Mouse (Mus musculus) lung, postnatal 0 days (tissue): Measurements from ENCODE around the gene Cog6. TPM values are rescaled to one million over a fixed set of nuclear protein-coding genes. Genes with fewer than 3 reads are reported as not detected.

Experiments
- ATAC-seq: fragments of 200-750 bp; cut with Nextera tagmentation; 2 replicates; pipeline ENCODE4 v1.8.0; 2017; ENCODE audit warnings: moderate library complexity
- DNase-seq: peaks from one replicate; pipeline ENCODE4 v3.0.0-alpha.2; 2016; ENCODE audit warnings: low spot score
- H3K27ac ChIP-seq: fragments of 300-500 bp; sonication (generic); 2 replicates; pipeline ENCODE4 v1.5.1; 2014; ENCODE audit warnings: antibody characterized with exemption, mild to moderate bottlenecking, low read length, mixed read lengths
- H3K27me3 ChIP-seq: fragments of 300-500 bp; sonication (generic); replicated peaks from 2 replicates; pipeline ENCODE4 v1.6.1; 2014; ENCODE audit warnings: low read length, mixed read lengths; ENCODE audit not compliant: insufficient read depth
- H3K36me3 ChIP-seq: fragments of 300-500 bp; sonication (generic); 2 replicates; pipeline ENCODE4 v1.6.1; 2014; ENCODE audit warnings: low read length, mixed read lengths; ENCODE audit not compliant: insufficient read depth
- H3K4me1 ChIP-seq: fragments of 300-500 bp; sonication (generic); 2 replicates; pipeline ENCODE4 v1.6.1; 2014; ENCODE audit warnings: antibody characterized with exemption, low read depth, low read length, mixed read lengths; ENCODE audit not compliant: insufficient read depth
- H3K4me2 ChIP-seq: fragments of 300-500 bp; sonication (generic); replicated peaks from 2 replicates; pipeline ENCODE4 v1.6.1; 2014; ENCODE audit warnings: low read depth, mild to moderate bottlenecking, low read length, moderate library complexity, mixed read lengths
- H3K4me3 ChIP-seq: fragments of 300-500 bp; sonication (generic); 2 replicates; pipeline ENCODE4 v1.5.1; 2014; ENCODE audit warnings: low read depth, low read length
- H3K9ac ChIP-seq: fragments of 300-500 bp; sonication (generic); replicated peaks from 2 replicates; pipeline ENCODE4 v1.6.1; 2014; ENCODE audit warnings: low read depth, mild to moderate bottlenecking
- H3K9me3 ChIP-seq: fragments of 300-500 bp; sonication (generic); 2 replicates; pipeline ENCODE4 v1.6.1; 2016; ENCODE audit warnings: low read length, mixed read lengths
- CTCF ChIP-seq: IDR thresholded peaks from 2 replicates; pipeline ENCODE4 v1.5.1; 2016; ENCODE audit warnings: antibody characterized with exemption, mild to moderate bottlenecking
- EP300 ChIP-seq: IDR thresholded peaks from 2 replicates; pipeline ENCODE4 v1.6.1; 2016; ENCODE audit warnings: antibody characterized with exemption, mild to moderate bottlenecking, control low read depth
- WGBS: fragments of 180-500 bp; shearing (Covaris S2); extraction: QIAGEN DNeasy Blood & Tissue Kit; methylation state at CpG from one replicate; pipeline ENCODE4 v1.1.7; 2014; 5-methylcytosine and 5-hydroxymethylcytosine counted together
- polyA plus RNA-seq: library from polyadenylated mRNA; unstranded; fragments of >200 nt; fragmentation: Nextera tagmentation; extraction: Ambion mirVana; gene quantifications from 2 replicates; pipeline ENCODE4 v1.2.1, GENCODE M21; 2015

Gene Cog6
- polyA plus RNA-seq, 1 experiment from 2014 or later = 33.2 TPM

DNA sequence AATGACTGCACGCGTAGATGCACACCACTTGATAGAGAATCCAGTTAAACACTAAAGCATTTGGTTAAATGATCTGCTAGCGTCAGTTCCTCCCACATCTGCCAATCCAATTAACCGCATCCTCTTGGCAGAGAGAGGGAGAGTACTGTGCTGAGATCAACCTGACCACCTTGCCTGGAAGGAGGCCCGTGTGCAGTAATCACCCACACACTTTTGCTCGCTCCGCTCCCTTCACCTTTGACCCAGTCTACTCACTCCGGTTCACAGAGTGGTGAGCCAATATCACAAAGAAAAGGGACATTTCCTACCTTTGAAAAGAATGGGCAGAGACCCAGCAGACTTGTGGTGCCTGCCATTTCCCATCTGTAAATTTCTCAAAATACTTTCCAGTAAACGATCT lies 62.4 kb downstream of the Cog6 start:
- Histone ChIP-seq H3K4me2 (no peak overlapping the region), H3K9ac (no peak overlapping the region), H3K36me3 (no peaks in the 10 kb centered on the region), H3K4me1 (no peaks in the 10 kb centered on the region), H3K4me3 (no peak overlapping the region), H3K27ac (no peak overlapping the region; the same call in 1 of the 2 replicates), H3K9me3 (no peaks in the 10 kb centered on the region), H3K27me3 (no peaks in the 10 kb centered on the region)
- 59% methylated on average over 9 of the region's 9 CpGs for WGBS
- ATAC-seq = peak; percentile 59
- peak; percentile 54 for DNase-seq
- TF ChIP-seq CTCF (no peak), EP300 (peak; percentile 86)

DNA sequence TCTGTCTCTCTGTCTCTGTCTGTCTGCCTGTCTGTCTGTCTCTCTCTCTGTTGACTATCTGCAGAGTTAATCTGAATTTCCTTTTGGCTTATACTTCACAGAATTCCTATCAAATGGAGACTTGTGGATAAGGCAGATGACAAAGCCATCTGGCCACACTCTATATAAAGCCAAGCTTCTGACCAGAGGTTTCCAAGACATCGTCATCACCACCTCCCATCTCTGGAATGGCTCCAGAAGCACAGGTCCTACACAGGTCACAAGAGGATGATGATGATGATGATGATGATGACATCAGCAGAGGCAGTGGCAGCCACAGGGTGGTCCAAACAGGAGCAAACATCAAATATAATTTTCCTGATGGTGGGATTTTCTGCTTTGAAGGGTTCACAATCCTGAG lies 63.2 kb downstream of the Cog6 start:
- ATAC-seq (no peak), DNase-seq (no peak)
- no peak for TF ChIP-seq CTCF
- no peak for TF ChIP-seq EP300
- no peak overlapping the region for H3K27ac ChIP-seq
- no peak overlapping the region for H3K4me3 ChIP-seq
- 50% methylated on average over 1 of the region's 1 CpGs for WGBS
- no peak overlapping the region for H3K4me2 ChIP-seq
- H3K36me3 ChIP-seq = no peaks in the 10 kb centered on the region
- no peaks in the 10 kb centered on the region for H3K9me3 ChIP-seq
- H3K4me1 ChIP-seq = no peaks in the 10 kb centered on the region
- H3K9ac ChIP-seq = no peak overlapping the region
- H3K27me3 ChIP-seq = no peaks in the 10 kb centered on the region

DNA sequence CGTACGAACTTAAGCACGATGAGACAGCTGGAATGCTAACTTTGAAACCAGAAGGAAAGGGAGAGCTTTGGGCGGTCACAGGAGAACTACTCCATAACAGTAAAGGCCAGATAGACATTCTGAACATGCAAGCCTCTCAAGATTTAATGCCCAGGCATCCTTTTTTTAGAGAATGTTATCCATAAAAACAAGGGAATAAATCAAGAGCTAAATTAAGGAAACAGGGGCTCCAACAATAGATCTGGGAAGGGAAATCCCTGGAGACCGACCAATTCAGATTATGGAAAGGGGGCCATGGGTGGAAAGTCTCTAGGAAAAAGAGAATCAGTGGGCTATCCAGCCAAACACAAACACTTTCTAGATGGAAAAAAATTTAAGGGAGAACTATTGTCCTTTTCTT lies 68.2 kb downstream of the Cog6 start:
- 76% methylated on average over 5 of the region's 5 CpGs for WGBS

DNA sequence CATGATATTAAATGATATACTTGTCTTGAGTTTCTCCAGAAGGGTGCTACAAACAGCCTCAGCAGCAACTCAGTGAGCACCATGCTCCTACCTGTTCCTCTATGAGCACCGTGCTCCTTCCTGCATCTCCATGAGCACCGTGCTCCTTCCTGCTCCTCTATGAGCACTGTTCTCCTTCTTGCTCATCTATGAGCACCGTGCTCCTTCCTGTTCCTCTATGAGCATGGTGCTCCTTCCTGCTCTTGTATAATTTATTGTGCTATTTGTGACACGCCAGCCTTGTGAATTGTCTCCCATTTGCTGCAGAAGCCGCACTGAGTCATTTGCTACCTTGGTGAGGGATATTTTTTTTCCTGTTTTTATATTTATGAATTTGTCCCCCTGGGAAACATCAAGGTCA lies 69.6 kb downstream of the Cog6 start:
- no peak for DNase-seq
- TF ChIP-seq CTCF = no peak
- no peak for TF ChIP-seq EP300
- H3K27me3 ChIP-seq = no peaks in the 10 kb centered on the region
- no peaks in the 10 kb centered on the region for H3K36me3 ChIP-seq
- no peak overlapping the region for H3K4me2 ChIP-seq
- H3K9me3 ChIP-seq = no peaks in the 10 kb centered on the region
- 72% methylated on average over 5 of the region's 5 CpGs for WGBS
- H3K9ac ChIP-seq = no peak overlapping the region
- no peak for ATAC-seq
- no peak overlapping the region for H3K4me3 ChIP-seq
- H3K27ac ChIP-seq = no peak overlapping the region
- no peaks in the 10 kb centered on the region for H3K4me1 ChIP-seq

More for the DNA sequence above, 68.2 kb downstream of the Cog6 start:
- H3K9me3 ChIP-seq = no peaks in the 10 kb centered on the region
- TF ChIP-seq EP300 = no peak
- TF ChIP-seq CTCF = no peak
- no peak overlapping the region for H3K4me3 ChIP-seq
- H3K27ac ChIP-seq = no peak overlapping the region
- H3K4me1 ChIP-seq = no peaks in the 10 kb centered on the region
- ATAC-seq (no peak), DNase-seq (no peak)
- no peaks in the 10 kb centered on the region for H3K36me3 ChIP-seq
- H3K4me2 ChIP-seq = no peak overlapping the region
- no peaks in the 10 kb centered on the region for H3K27me3 ChIP-seq
- no peak overlapping the region for H3K9ac ChIP-seq

DNA sequence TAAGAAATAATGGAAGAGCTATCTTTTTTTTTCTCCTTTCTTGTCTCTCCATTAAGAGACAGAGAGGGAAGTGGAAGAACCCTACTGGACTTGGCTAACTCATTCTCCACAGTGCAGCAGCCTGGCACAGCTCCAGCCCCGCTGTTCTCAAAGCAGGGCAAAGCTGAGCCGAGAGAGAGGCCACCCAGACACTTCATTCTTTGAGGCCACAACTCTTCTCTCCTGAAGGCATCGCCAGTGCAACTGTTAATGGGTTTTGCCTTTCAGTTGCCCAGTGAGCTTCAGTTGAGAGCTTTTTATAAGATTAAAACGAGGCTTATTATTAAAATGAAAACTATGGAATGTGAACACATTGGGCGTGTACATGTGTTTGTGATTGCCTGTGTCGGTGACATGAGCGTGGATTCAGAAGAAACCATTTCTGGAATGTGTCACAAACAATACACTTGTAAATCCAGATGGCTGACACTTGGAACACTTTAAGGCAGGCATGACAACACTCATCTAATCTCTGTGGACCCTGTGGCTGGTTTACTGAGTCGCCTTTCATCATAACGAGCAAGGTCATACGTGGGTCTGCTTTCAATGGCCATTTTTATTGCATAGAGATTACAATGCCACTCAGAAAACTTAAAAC lies 76.1 kb downstream of the Cog6 start:
- no peak overlapping the region for H3K4me3 ChIP-seq

DNA sequence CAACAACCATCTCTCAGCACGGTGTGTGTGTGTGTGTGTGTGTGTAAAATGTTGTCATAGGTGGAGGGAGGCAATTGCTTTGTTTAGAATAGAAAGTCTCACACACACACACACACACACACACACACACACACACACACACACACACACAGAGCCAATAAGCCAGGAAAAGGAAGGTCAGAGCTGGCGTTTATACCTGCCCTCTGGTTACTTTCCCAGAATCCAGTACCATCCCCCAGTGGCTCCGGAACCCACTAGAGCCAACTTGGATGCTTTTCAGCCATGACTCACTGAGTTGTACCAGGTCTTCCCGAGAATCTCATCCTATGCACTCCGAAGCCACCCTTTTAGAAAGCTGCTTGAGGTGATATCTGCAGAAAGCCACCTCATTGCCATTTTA lies 78.6 kb downstream of the Cog6 start:
- Histone ChIP-seq H3K36me3 (no peaks in the 10 kb centered on the region), H3K4me2 (no peak overlapping the region), H3K9ac (no peak overlapping the region), H3K9me3 (no peaks in the 10 kb centered on the region), H3K4me1 (no peaks in the 10 kb centered on the region; the same call in 1 of the 2 replicates), H3K4me3 (no peak overlapping the region), H3K27ac (0 out of 2 replicates have a peak overlapping the region, but pooled peaks have one; percentile 22), H3K27me3 (no peaks in the 10 kb centered on the region)
- WGBS = 43% methylated on average over 5 of the region's 5 CpGs
- TF ChIP-seq EP300 (peak; percentile 88), CTCF (no peak)
- peak; percentile 77 for ATAC-seq
- DNase-seq = peak; percentile 55

More for the DNA sequence above, 76.1 kb downstream of the Cog6 start:
- peak; percentile 74 for DNase-seq
- Histone ChIP-seq H3K27ac (peak overlapping the region; percentile 58; the same call in 1 of the 2 replicates), H3K9me3 (no peaks in the 10 kb centered on the region), H3K36me3 (no peaks in the 10 kb centered on the region), H3K4me1 (no peaks in the 10 kb centered on the region; the same call in 1 of the 2 replicates), H3K4me2 (peak overlapping the region; percentile 27; the same call in 1 of the 2 replicates), H3K27me3 (no peaks in the 10 kb centered on the region), H3K9ac (no peak overlapping the region)
- ATAC-seq = peak; percentile 69
- WGBS = 12% methylated on average over 10 of the region's 10 CpGs
- TF ChIP-seq CTCF (no peak), EP300 (no peak; the same call in 1 of the 2 replicates)
